Mouse (Mus musculus) CH12.LX (cell line): Measurements from ENCODE around the gene Dlec1. TPM values are rescaled to one million over a fixed set of nuclear protein-coding genes. Genes with fewer than 3 reads are reported as not detected.

ENCODE experiments used
- DNase-seq: peaks from one replicate; pipeline ENCODE4 v3.0.0-alpha.2; 2013; ENCODE audit errors: extremely low read depth
- H3K27ac ChIP-seq: 2 replicates; pipeline ENCODE4 v1.5.1; 2012; ENCODE audit warnings: low read depth, mild to moderate bottlenecking, control low read depth, moderate library complexity; ENCODE audit not compliant: insufficient read depth
- H3K27me3 ChIP-seq: replicated peaks from 2 replicates; pipeline ENCODE3; 2012; ENCODE audit warnings: inconsistent platforms
- H3K36me3 ChIP-seq, 2 experiments: replicated peaks in 1 of 2; 2 replicates each; pipeline versions ENCODE3 to v1.6.1; 2012; ENCODE audit warnings: inconsistent platforms in 1 of 2, low read length in 1 of 2, mild to moderate bottlenecking in 1 of 2, mixed read lengths in 1 of 2, moderate library complexity in 1 of 2; ENCODE audit not compliant: control insufficient read depth in 1 of 2, insufficient read depth in 1 of 2
- H3K4me1 ChIP-seq, 2 experiments: 2 replicates each; pipeline ENCODE4 v1.6.1; 2012; ENCODE audit warnings: inconsistent platforms in 1 of 2, moderate library complexity in 1 of 2; ENCODE audit not compliant: insufficient read depth in 2 of 2, control insufficient read depth in 1 of 2
- H3K4me2 ChIP-seq: 2 replicates; pipeline ENCODE4 v1.6.1; 2012; ENCODE audit warnings: low read depth, mild to moderate bottlenecking, control low read depth; ENCODE audit not compliant: poor library complexity, insufficient read depth, severe bottlenecking
- H3K4me3 ChIP-seq, 3 experiments: fragments of 150-350 bp in 1 of 3; sonication (generic) in 1 of 3; replicated peaks in 1 of 3; 2 replicates each; pipeline versions ENCODE3 to v1.5.1; 2011 to 2012; ENCODE audit warnings: low read depth in 2 of 3, low read length in 2 of 3, mild to moderate bottlenecking in 2 of 3, moderate library complexity in 2 of 3, control low read depth in 1 of 3, improper control_type of control experiment in 1 of 3, inconsistent platforms in 1 of 3, mixed read lengths in 1 of 3; ENCODE audit not compliant: poor library complexity in 1 of 3
- H3K79me2 ChIP-seq: replicated peaks from 2 replicates; pipeline ENCODE4 v1.6.1; 2012; ENCODE audit warnings: mild to moderate bottlenecking, moderate library complexity; ENCODE audit not compliant: control insufficient read depth, poor library complexity, insufficient read depth, severe bottlenecking; ENCODE audit errors: extremely low read depth
- H3K9ac ChIP-seq: 2 replicates; pipeline ENCODE4 v1.6.1; 2012; ENCODE audit warnings: low read depth, mild to moderate bottlenecking, control low read depth, moderate library complexity; ENCODE audit not compliant: insufficient read depth
- H3K9me3 ChIP-seq: replicated peaks from 2 replicates; pipeline ENCODE3; 2012; ENCODE audit warnings: low read length, inconsistent platforms, mixed read lengths
- CHD1 ChIP-seq: IDR thresholded peaks from 2 replicates; pipeline ENCODE4 v1.6.1; 2012; ENCODE audit warnings: low read depth, low read length, improper control_type of control experiment, inconsistent platforms
- CHD2 ChIP-seq: IDR thresholded peaks from 2 replicates; pipeline ENCODE4 v1.6.1; 2011; ENCODE audit warnings: low read length, improper control_type of control experiment
- CTCF ChIP-seq, 2 experiments: IDR thresholded peaks in 1 of 2; conservative IDR thresholded peaks in 1 of 2; 2 replicates each; pipeline ENCODE4 v1.5.1; 2011 to 2012; ENCODE audit warnings: low read depth in 2 of 2, low read length in 2 of 2, improper control_type of control experiment in 1 of 2, inconsistent platforms in 1 of 2, mild to moderate bottlenecking in 1 of 2, moderate library complexity in 1 of 2
- ELF1 ChIP-seq: IDR thresholded peaks from 2 replicates; pipeline ENCODE4 v1.6.1; 2014; ENCODE audit warnings: low read depth, mild to moderate bottlenecking, inconsistent platforms, low read length, improper control_type of control experiment
- ETS1 ChIP-seq: conservative IDR thresholded peaks from 2 replicates; pipeline ENCODE4 v1.6.1; 2012; ENCODE audit warnings: low read depth, mild to moderate bottlenecking, inconsistent platforms, low read length, improper control_type of control experiment, moderate library complexity
- IRF4 ChIP-seq: IDR thresholded peaks from 2 replicates; pipeline ENCODE4 v1.6.1; 2014; ENCODE audit warnings: low read depth, mild to moderate bottlenecking, inconsistent platforms, low read length, improper control_type of control experiment
- JUN ChIP-seq: IDR thresholded peaks from 2 replicates; pipeline ENCODE4 v1.6.1; 2011; ENCODE audit warnings: low read depth, mild to moderate bottlenecking, low read length, improper control_type of control experiment, moderate library complexity; ENCODE audit not compliant: insufficient read depth
- JUND ChIP-seq: conservative IDR thresholded peaks from 2 replicates; pipeline ENCODE4 v1.6.1; 2011; ENCODE audit warnings: low read depth, low read length, improper control_type of control experiment
- KAT2A ChIP-seq: IDR thresholded peaks from 2 replicates; pipeline ENCODE4 v1.6.1; 2012; ENCODE audit warnings: low read length, improper control_type of control experiment, inconsistent platforms; ENCODE audit not compliant: insufficient replicate concordance
- MAFK ChIP-seq: IDR thresholded peaks from 2 replicates; pipeline ENCODE4 v1.6.1; 2011; ENCODE audit warnings: low read length, improper control_type of control experiment; ENCODE audit not compliant: insufficient replicate concordance
- MAX ChIP-seq: IDR thresholded peaks from 2 replicates; pipeline ENCODE4 v1.6.1; 2011; ENCODE audit warnings: low read length, improper control_type of control experiment
- MXI1 ChIP-seq: IDR thresholded peaks from 2 replicates; pipeline ENCODE4 v1.6.1; 2011; ENCODE audit warnings: mild to moderate bottlenecking, low read depth, low read length, improper control_type of control experiment
- MYC ChIP-seq: IDR thresholded peaks from 2 replicates; pipeline ENCODE4 v1.6.1; 2011; ENCODE audit warnings: low read depth, mild to moderate bottlenecking, improper control_type of control experiment, low read length
- NRF1 ChIP-seq: IDR thresholded peaks from 2 replicates; pipeline ENCODE4 v1.6.1; 2014; ENCODE audit warnings: low read depth, mild to moderate bottlenecking, inconsistent platforms, low read length, improper control_type of control experiment, moderate library complexity
- POLR2A ChIP-seq: IDR thresholded peaks from 2 replicates; pipeline ENCODE4 v1.6.1; 2011; ENCODE audit warnings: low read depth, mild to moderate bottlenecking, improper control_type of control experiment, low read length
- RAD21 ChIP-seq: IDR thresholded peaks from 2 replicates; pipeline ENCODE4 v1.6.1; 2011; ENCODE audit warnings: low read depth, mild to moderate bottlenecking, low read length, improper control_type of control experiment, moderate library complexity
- SIN3A ChIP-seq: IDR thresholded peaks from 2 replicates; pipeline ENCODE4 v1.6.1; 2012; ENCODE audit warnings: low read length, improper control_type of control experiment, inconsistent platforms
- SMC3 ChIP-seq: IDR thresholded peaks from 2 replicates; pipeline ENCODE4 v1.6.1; 2011; ENCODE audit warnings: low read depth, low read length, improper control_type of control experiment
- TBP ChIP-seq: conservative IDR thresholded peaks from 2 replicates; pipeline ENCODE4 v1.6.1; 2011; ENCODE audit warnings: low read depth, low read length, improper control_type of control experiment
- USF2 ChIP-seq: conservative IDR thresholded peaks from 2 replicates; pipeline ENCODE4 v1.6.1; 2011; ENCODE audit warnings: low read depth, low read length, improper control_type of control experiment
- ZC3H11A ChIP-seq: IDR thresholded peaks from 2 replicates; pipeline ENCODE4 v1.6.1; 2012; ENCODE audit warnings: low read depth, mild to moderate bottlenecking, inconsistent platforms, low read length, improper control_type of control experiment
- ZMIZ1 ChIP-seq: IDR thresholded peaks from 2 replicates; pipeline ENCODE4 v1.6.1; 2012; ENCODE audit warnings: low read depth, mild to moderate bottlenecking, inconsistent platforms, low read length, improper control_type of control experiment
- dilution Hi-C: fragments of 300-500 bp; cut with MboI; formaldehyde crosslinking; loops from 2 replicates; pipeline ENCODE4 v1.14.3; 2020; ENCODE audit warnings: low sequenced_read_pairs; ENCODE audit not compliant: extremely low pct_unique_long_range_greater_than_20kb, extremely low pct_ligation_motif_present
- in situ Hi-C: fragments of 300-500 bp; cut with MboI; formaldehyde crosslinking; loops from 3 replicates; pipeline ENCODE4 v1.14.3; 2019; ENCODE audit warnings: low sequenced_read_pairs, low pct_ligation_motif_present, low pct_unique_long_range_greater_than_20kb, mixed read lengths
- polyA plus RNA-seq: library from polyadenylated mRNA; unstranded; fragments of >175 nt; gene quantifications from 2 replicates; pipeline ENCODE4 v1.2.1, GENCODE M21; 2012; ENCODE audit warnings: low read depth; ENCODE audit not compliant: insufficient read length
- total RNA-seq, 2 experiments: library from RNA; depleted of rRNA; stranded (reverse); fragments of 300-350 nt in 1 of 2; fragments of >200 nt in 1 of 2; gene quantifications; 2 replicates each; pipeline ENCODE4 v1.2.3; 2012 to 2014

The Dlec1 gene
- total and polyA plus RNA-seq, 3 experiments = 1.4 to 6.3 (median 5.9) TPM

GRCm38 (mm10) chr9:119094462-119095109 is 7.7 kb upstream of the Dlec1 start:
- in situ Hi-C loops (no loop called here), dilution Hi-C loops (no loop called here)
- Histone ChIP-seq H3K9ac (no peak overlapping the region), H3K9me3 (no peaks in the 10 kb centered on the region), H3K4me1 (peaks cover 12 to 13% of the 10 kb centered on the region in 2 experiments), H3K4me2 (no peak overlapping the region), H3K36me3 (no peaks in the 10 kb centered on the region), H3K27me3 (peaks cover 93% of the 10 kb centered on the region), H3K27ac (no peak overlapping the region), H3K4me3 (no peak overlapping the region), H3K79me2 (no peaks in the 10 kb centered on the region)
- DNase-seq = no peak
- TF ChIP-seq TBP (no peak), ELF1 (no peak), JUN (no peak), IRF4 (peak; percentile 64; the same call in 1 of the 2 replicates), ETS1 (no peak)

- DNase-seq = peak; percentile 17
- H3K36me3 ChIP-seq = no peaks in the 10 kb centered on the region
- no peak for TF ChIP-seq CHD1
- TF ChIP-seq MXI1 = no peak
- TF ChIP-seq ELF1 = no peak
- no peak for TF ChIP-seq MAX
- no peak for TF ChIP-seq USF2
- no peak for TF ChIP-seq NRF1
- TF ChIP-seq SIN3A = no peak
- no peak for TF ChIP-seq JUND
- TF ChIP-seq KAT2A = no peak
- no peak for TF ChIP-seq POLR2A
- TF ChIP-seq CHD2 = no peak
- TF ChIP-seq CTCF (conservative IDR thresholded peaks at IDR 0.05 in 1 of 2, IDR thresholded peaks at IDR 0.05 in 1 of 2; ENCODE audit: low read depth in 2 of 2, low read length in 2 of 2) = no peak; a peak in 1 of 4 replicates
- no peak for TF ChIP-seq MAFK
- no peak for TF ChIP-seq MYC
- no peak for TF ChIP-seq ZMIZ1
- no peak for TF ChIP-seq SMC3
- no peak for TF ChIP-seq ZC3H11A
- TF ChIP-seq RAD21 = no peak
- no peak overlapping the region for H3K4me2 ChIP-seq
- no peak overlapping the region for H3K4me3 ChIP-seq
- peaks cover 21 to 28% of the 10 kb centered on the region in 2 experiments for H3K4me1 ChIP-seq
- H3K79me2 ChIP-seq = no peaks in the 10 kb centered on the region
- no peak overlapping the region for H3K27ac ChIP-seq
- dilution Hi-C loops (no loop called here), in situ Hi-C loops (loop anchor here (10.0 kb wide), 1 partner anchor 474 kb away; the partner anchor contains the start of gene Scn5a)
- no peaks in the 10 kb centered on the region for H3K9me3 ChIP-seq
- H3K27me3 ChIP-seq = peaks cover 53% of the 10 kb centered on the region
- no peak overlapping the region for H3K9ac ChIP-seq
Observed at GRCm38 (mm10) chr9:119100177-119100898, 1.9 kb upstream of the Dlec1 start.
